Mouse (Mus musculus): ENCODE data around the gene Ltbp4. TPM values are rescaled to one million over a fixed set of nuclear protein-coding genes. Genes with fewer than 3 reads are reported as not detected.

Ltbp4 gene
- polyA plus RNA-seq, 1 experiment, result 176 TPM

DNA sequence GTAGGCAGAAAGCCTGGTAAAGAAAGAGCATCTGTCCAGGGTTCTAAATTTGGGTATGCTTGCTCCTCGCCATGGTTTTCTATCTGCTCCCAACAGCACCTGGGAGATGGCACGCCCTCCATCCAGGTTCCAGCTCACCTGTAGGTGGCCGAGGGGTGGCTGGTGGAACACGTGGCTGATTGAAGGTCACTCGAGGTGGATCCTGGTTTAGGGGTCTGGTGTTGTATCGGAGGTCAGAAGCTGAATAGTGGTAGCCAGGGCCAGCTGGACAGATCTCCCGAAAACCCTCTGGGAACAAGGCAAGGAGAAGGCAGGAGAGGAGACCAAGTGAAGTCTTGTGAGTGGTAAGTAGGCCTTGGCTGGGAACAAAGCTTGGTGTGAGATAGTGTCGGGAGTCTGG lies 10.0 kb downstream of the Ltbp4 start:
- no peak for DNase-seq (ENCODE audit: low spot score)

GRCm38 (mm10) chr7:27326101-27326880 lies 11.2 kb downstream of the Ltbp4 start:
- no peak for DNase-seq (ENCODE audit: low spot score)

DNA sequence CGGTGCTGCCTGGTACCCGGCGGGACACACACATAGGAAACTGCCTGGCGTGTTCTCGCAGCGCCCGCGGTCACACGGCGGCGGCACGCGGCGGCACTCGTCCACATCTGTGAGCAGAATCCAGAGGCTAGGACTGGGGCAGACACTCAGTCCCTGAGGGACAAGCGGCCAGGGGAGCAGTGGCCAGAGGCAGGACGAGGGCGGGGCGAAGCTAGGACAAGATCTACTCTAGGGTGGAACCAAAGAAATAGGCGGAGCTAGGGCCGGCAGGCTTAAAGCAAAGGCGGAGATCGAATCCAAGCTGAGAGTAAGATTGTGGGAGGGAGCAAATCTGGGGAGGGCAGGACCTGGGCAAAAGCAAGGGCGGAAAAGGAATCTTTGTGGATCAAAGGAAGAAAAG lies 11.8 kb downstream of the Ltbp4 start:
- DNase-seq (ENCODE audit: low spot score), result peak; percentile 45

GRCm38 (mm10) chr7:27324928-27325327 lies 12.6 kb downstream of the Ltbp4 start:
- DNase-seq (ENCODE audit: low spot score), result no peak

DNA sequence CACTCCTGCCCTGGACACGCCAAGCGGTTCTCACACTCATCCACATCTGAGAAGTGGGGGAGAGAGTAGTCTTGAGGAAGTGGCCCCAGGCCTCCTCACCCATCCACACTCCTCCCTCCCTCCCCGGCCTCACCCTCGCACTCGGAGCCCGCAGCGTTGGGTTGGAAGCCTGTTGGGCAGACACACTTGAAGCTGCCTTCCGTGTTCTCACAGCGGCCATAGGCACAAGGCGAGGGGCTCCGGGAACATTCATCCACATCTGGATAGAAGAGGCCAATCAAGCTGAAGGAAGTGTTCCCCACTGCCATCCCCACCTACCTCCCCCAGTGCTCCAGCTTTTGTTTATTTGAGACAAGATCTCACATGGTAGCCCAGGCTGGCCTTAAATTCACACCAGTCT lies 13.3 kb downstream of the Ltbp4 start:
- no peak for DNase-seq (ENCODE audit: low spot score)

DNA sequence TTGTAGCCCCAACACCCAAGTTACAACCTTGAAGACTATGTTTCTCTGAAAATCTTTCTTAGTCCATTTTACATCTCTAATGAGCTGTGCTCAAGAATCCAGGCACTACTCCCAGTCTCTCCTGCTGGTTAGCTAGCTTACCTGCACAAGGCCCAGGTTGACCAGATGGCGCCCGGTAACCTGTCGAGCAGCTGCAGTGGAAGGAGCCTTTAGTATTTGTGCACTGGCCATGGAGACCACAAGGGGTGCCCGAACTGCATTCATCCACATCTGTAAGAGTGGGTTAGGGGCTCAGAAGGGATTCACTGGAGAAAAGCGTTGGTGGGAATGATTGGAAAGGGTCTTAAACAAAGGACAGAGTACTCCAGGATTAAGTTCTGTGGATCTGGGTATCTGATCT lies 14.5 kb downstream of the Ltbp4 start:
- DNase-seq (ENCODE audit: low spot score), result no peak

- DNase-seq (ENCODE audit: low spot score), result no peak
Measured at GRCm38 (mm10) chr7:27322291-27322690, 15.2 kb downstream of the Ltbp4 start.

DNA sequence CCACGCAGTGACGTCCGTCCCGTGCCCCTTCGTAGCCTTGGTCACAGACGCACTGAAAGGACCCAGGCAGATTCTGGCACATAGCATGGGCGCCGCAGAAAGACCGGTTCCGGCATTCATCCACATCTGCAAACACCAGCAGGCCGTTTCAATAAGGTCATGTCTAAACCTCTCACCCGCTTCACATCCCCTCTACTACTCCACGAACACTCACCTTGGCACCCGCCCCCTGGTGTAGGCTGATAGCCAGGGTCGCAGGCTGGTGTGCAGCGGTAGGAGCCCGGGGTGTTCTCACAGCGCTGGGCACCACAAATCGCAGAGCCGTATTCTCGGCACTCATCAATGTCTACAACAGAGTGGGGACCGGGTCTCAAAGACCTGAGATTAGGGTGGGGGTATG lies 18.1 kb downstream of the Ltbp4 start:
- no peak for DNase-seq (ENCODE audit: low spot score)

GRCm38 (mm10) chr7:27315958-27316357 lies 21.5 kb downstream of the Ltbp4 start:
- no peak for DNase-seq (ENCODE audit: low spot score)

- DNase-seq (ENCODE audit: low spot score), result no peak
Measured at GRCm38 (mm10) chr7:27314393-27314792, 23.1 kb downstream of the Ltbp4 start.

DNA sequence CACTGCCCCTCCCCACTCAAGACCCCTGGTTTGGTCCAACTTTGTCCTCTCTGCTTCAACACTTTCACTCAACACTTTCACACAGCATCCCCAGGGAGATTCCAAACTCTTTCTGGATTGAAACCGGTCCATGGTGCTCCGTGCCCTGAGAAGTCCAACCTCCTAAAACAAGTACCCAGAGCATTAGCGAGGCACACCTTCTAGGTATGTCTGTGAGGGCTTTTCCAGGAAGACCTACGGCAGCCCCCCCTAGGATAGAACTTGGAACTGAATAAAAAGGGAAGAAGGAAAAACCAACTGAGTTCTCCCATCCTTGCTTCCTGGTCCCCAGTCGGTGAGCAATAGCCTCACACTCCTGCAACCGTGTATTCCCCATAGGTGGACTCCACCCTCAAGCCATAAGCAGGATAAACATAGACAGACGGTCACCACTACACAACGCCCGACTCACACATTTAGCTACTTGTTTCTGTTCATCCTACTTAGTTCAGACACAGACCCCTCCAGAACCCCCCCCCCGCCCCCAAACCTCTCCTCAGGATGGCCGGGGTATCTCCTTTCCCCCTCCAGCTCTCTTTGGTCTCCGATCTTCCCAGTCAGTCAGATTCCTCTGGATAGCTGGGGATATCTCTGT lies 25.7 kb downstream of the Ltbp4 start:
- DNase-seq (ENCODE audit: low spot score), result no peak

DNA sequence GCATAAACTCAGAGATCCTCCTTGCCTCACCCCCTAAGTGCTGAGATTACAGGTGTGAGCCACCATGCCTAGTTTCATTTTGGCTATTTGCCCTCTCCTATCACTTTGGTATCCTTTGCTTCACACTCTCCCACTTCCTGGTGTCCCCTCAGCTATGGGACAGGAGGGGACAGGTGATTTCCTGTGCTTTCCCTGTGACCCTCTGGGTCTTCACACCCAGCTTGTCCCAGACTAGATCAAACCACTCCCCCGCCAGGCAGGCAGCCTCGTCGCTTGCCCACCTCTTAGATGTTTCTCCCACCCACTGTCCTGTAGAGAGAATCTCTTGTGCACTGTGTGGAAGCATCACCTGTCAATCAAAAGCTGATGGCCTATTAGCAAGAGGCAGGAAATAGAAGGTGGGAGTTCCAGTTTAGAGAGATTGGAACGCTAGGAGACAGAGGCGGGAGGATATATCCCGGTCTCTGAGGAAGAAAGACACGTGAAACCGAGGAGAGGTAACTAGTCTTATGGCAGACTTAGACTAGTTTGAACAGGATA lies 26.4 kb downstream of the Ltbp4 start:
- no peak for DNase-seq (ENCODE audit: low spot score)

GRCm38 (mm10) chr7:27310306-27310705 lies 27.2 kb downstream of the Ltbp4 start:
- peak; percentile 44 for DNase-seq (ENCODE audit: low spot score)

GRCm38 (mm10) chr7:27309832-27310231 lies 27.7 kb downstream of the Ltbp4 start:
- DNase-seq (ENCODE audit: low spot score), result no peak

DNA sequence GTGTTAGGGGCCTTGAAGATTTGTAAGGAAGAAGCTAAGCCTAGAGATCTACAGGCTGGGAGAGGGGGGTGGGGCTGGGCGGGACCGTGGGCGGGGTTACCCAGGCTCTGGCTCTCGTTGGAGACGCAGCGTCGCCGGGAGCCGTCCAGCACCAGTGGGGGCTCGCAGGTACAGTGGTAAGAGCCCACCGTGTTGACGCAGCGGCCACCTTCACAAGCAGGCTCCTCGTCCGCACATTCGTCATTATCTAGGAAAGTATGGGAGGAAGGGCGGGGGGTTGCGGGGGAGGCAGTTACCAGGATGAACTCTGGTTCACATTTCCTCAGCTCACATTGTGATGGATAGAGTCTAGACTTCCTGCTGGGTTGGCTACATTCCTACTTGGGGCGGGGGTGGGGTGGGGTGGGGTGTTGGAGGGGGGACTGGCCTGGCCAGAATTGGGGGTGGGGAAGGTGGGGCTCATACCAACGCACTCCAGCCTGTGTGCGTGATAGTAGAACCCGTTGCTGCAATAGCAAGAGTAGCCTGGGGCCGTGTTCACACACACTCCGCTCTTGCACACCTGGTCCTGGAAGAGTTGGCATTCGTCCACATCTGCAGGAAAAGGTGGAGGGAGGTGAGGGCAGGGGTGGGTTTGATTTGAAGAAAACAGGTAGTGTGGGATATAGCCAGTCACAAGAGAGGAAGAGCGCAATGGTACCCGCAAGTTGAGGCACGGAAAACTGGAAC lies 28.5 kb downstream of the Ltbp4 start:
- no peak for DNase-seq (ENCODE audit: low spot score)

DNA sequence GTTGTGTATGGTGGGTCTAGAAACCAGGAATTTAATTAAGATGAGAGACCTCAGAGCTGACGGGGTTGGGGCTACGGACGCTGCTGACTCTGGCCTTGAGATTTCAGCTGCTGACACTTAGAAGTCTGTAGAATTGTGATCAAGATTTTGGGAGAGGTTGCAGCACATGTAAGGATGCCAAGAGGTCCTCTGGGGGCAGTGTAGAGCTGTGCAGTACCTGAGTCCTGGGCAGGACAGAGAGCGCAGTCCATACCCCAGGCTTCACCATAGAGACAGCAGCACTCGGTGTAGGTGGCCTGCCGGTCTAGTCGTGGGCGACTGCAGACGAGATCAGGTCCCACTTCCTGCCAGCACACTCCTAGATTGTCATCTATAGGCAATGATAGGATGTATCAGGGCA lies 29.9 kb downstream of the Ltbp4 start:
- DNase-seq (ENCODE audit: low spot score), result no peak

- DNase-seq (ENCODE audit: low spot score), result no peak
Measured at GRCm38 (mm10) chr7:27306161-27307160, 31.0 kb downstream of the Ltbp4 start.

- DNase-seq (ENCODE audit: low spot score), result no peak
Measured at GRCm38 (mm10) chr7:27305091-27305730, 32.3 kb downstream of the Ltbp4 start.

- peak; percentile 58 for DNase-seq (ENCODE audit: low spot score)
Measured at GRCm38 (mm10) chr7:27302172-27302571, 35.3 kb downstream of the Ltbp4 start.

DNA sequence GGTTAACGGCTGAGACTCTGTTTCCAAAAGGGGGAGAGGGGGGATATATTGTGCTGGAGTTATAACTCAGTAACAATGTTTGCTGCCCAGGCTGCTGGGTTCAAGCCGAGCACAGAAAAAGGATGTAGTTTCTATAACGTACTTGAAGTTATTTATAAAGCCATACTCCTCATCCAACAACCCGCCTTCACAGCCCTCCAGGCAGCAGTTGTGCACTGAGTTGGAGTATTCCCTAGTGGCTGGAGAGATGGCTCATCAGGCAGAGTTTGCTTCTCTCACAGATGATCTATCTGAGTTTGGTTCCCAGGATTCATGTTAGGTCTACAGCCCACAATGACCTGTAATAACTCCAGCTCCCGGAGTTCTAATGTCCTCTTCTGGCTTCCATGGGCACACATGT lies 36.7 kb downstream of the Ltbp4 start:
- no peak for DNase-seq (ENCODE audit: low spot score)

DNA sequence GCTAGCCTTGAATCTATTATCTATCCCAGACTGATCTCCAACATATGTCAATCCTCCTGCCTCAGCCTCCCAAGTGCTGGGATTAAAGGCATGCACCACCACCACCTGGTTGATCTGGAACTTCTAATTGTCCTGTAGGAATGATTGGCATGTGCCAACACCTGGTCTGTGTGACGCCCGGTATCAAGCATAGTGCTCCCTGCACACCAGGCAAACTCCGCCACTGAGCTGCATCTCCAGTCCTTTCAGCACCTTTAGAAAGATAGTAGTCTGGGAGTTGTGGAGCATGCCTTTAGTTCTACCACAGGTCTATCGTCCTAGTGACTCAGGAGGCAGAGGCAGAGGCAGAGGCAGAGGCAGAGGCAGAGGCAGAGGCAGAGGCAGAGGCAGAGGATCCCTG lies 37.1 kb downstream of the Ltbp4 start:
- DNase-seq (ENCODE audit: low spot score), result no peak

Measured in urinary bladder, adult 2 months (tissue).